In the genomic region with DNA sequence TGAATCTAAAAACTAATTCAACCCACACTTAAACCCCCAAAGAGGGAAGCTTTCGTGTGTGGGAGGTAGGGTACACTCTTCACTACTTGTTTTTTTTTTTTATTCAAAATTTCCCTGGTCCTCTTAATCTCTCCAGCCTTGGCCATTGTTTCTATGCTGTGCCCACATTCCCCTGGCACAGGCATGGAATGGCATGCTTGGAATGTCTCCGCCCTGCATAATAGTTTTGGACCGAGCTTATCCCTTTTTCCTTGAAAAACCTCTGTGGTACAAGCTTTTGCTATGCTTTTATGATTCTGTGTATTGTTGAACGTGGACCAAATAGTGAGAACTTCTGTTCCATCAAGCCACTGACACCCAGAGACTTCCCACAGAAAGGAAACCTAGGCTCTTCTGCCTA, we compare ENCODE assay signal across 16 mouse cellular contexts.
DNase-seq lines count a peak whose midpoint lies in the region; TF ChIP-seq lines count a peak whose summit lies in the region.
"Had no signal": no experiment of that assay in that cellular context is flagged by ENCODE, and none has a peak within 500 bp of the region (broad histone marks: within the 10 kb centered on the region; RNA-seq: fewer than 3 reads in every experiment).

No protein-coding gene starts in this region.

- H3K9me3 ChIP-seq in midbrain, embryonic 10.5 days (replicated peaks) = no peaks in the 10 kb centered on the region
- H3K9me3 ChIP-seq: forebrain, embryonic 12.5 days; midbrain, embryonic 15.5 days had no signal

- DNase-seq in gastrocnemius, postnatal 25 days = peak; percentile 21
- DNase-seq in gastrocnemius, postnatal 36 days = no peak
- DNase-seq in Muller cell, postnatal 12 days (ENCODE audit: inconsistent ontology term) = peak; percentile 88
- DNase-seq in kidney, postnatal 14 days = peak; percentile 26
- DNase-seq in lung, postnatal 14 days = peak; percentile 41
- DNase-seq in frontal cortex, adult 2 months (ENCODE audit: extremely low spot score in 1 of 2, low spot score in 1 of 2) = no peak
- DNase-seq in midbrain, embryonic 10.5 days (ENCODE audit: low spot score) = no peak
- DNase-seq in layer of hippocampus, adult 2 months (ENCODE audit: low spot score in 2 of 2) = no peak
- DNase-seq: adrenal gland, adult 8-10 months; cerebellum, adult 9-10 months; heart, adult 18-20 months; liver; thymus, adult 2 months had no signal

- H3K4me3 ChIP-seq in midbrain, embryonic 10.5 days = no peak overlapping the region
- H3K4me3 ChIP-seq in layer of hippocampus, adult 2 months = no peak overlapping the region
- H3K4me3 ChIP-seq: forebrain, embryonic 12.5 days; midbrain, embryonic 15.5 days had no signal

- TF ChIP-seq CTCF in layer of hippocampus, adult 2 months (conservative IDR thresholded peaks at IDR 0.05) = no peak

- no peaks in the 10 kb centered on the region for H3K4me1 ChIP-seq in midbrain, embryonic 10.5 days
- H3K4me1 ChIP-seq: forebrain, embryonic 12.5 days; midbrain, embryonic 15.5 days had no signal

- WGBS in midbrain, embryonic 10.5 days = 70% methylated on average over 4 of the region's 4 CpGs

- intact Hi-C loops in gastrocnemius, postnatal 36 days (cut with DNase I) = no loop called here

- no peaks in the 10 kb centered on the region for H3K36me3 ChIP-seq in midbrain, embryonic 10.5 days
- H3K36me3 ChIP-seq: forebrain, embryonic 12.5 days; midbrain, embryonic 15.5 days had no signal

- no peak overlapping the region for H3K27ac ChIP-seq in midbrain, embryonic 10.5 days (replicated peaks)
- H3K27ac ChIP-seq in layer of hippocampus, adult 2 months = no peak overlapping the region
- H3K27ac ChIP-seq: forebrain, embryonic 12.5 days; hindbrain, embryonic 14.5 days; midbrain, embryonic 15.5 days had no signal

- no peaks in the 10 kb centered on the region for H3K27me3 ChIP-seq in midbrain, embryonic 10.5 days (ENCODE audit: low read depth, poor library complexity, severe bottlenecking)
- H3K27me3 ChIP-seq: forebrain, embryonic 12.5 days; midbrain, embryonic 15.5 days had no signal

Comparison
In these comparisons a context has a peak if more than half of its experiments do, and no peak if none do; other contexts are left out.
1. DNase-seq: peak in gastrocnemius, postnatal 25 days (single experiment), Muller cell, postnatal 12 days (single experiment), kidney, postnatal 14 days (single experiment) and lung, postnatal 14 days (single experiment); none in gastrocnemius, postnatal 36 days (0 of 2), frontal cortex, adult 2 months (0 of 2), midbrain, embryonic 10.5 days (single experiment) and layer of hippocampus, adult 2 months (0 of 2).